Comparison of ENCODE assay signal across 9 mouse cellular contexts in genomic region chr8:122960932-122961331, GRCm38 (mm10).
DNase-seq lines count a peak whose midpoint lies in the region; ATAC-seq and TF ChIP-seq lines count a peak whose summit lies in the region.
"Had no signal": no experiment of that assay in that cellular context is flagged by ENCODE, and none has a peak within 500 bp of the region (broad histone marks: within the 10 kb centered on the region; RNA-seq: fewer than 3 reads in every experiment).

No protein-coding gene starts in this region.

- H3K27ac ChIP-seq in kidney, embryonic 15.5 days, result 0 out of 2 replicates have a peak overlapping the region, but pooled peaks have one; percentile 27
- peak overlapping the region; percentile 39; the same call in 1 of the 2 replicates for H3K27ac ChIP-seq in liver, embryonic 14.5 days
- H3K27ac ChIP-seq in stomach, embryonic 16.5 days (ENCODE audit: low read length), result peak overlapping the region; percentile 25; the same call in 1 of the 2 replicates
- no peak overlapping the region for H3K27ac ChIP-seq in forebrain, postnatal 0 days (ENCODE audit: low read depth, low read length)
- H3K27ac ChIP-seq: heart, embryonic 13.5 days had no signal

- no peak for TF ChIP-seq CTCF in liver, embryonic 14.5 days (IDR thresholded peaks at IDR 0.05; ENCODE audit: low read depth)
- no peak for TF ChIP-seq CTCF in forebrain, postnatal 0 days (IDR thresholded peaks at IDR 0.05; ENCODE audit: low read depth)

- H3K9ac ChIP-seq in kidney, embryonic 15.5 days, result no peak overlapping the region
- H3K9ac ChIP-seq in liver, embryonic 14.5 days (replicated peaks), result no peak overlapping the region
- no peak overlapping the region for H3K9ac ChIP-seq in stomach, embryonic 16.5 days (ENCODE audit: low read length)
- no peak overlapping the region for H3K9ac ChIP-seq in forebrain, postnatal 0 days
- H3K9ac ChIP-seq: heart, embryonic 13.5 days had no signal

- 0 out of 2 replicates have a peak, but pooled peaks have one; percentile 36 for ATAC-seq in kidney, embryonic 15.5 days (replicated peaks; ENCODE audit: low FRiP score)
- ATAC-seq in liver, embryonic 14.5 days (ENCODE audit: insufficient read depth), result peak; percentile 89
- ATAC-seq in stomach, embryonic 16.5 days (ENCODE audit: insufficient read depth, low FRiP score), result peak; percentile 76; the same call in 1 of the 2 replicates
- ATAC-seq in forebrain, postnatal 0 days, result no peak

- H3K27me3 ChIP-seq in kidney, embryonic 15.5 days, result no peaks in the 10 kb centered on the region
- H3K27me3 ChIP-seq in liver, embryonic 14.5 days (ENCODE audit: control insufficient read depth, insufficient read depth, low read length), result no peaks in the 10 kb centered on the region
- no peaks in the 10 kb centered on the region for H3K27me3 ChIP-seq in stomach, embryonic 16.5 days (ENCODE audit: control insufficient read depth, insufficient read depth, low read length)
- H3K27me3 ChIP-seq in forebrain, postnatal 0 days (ENCODE audit: insufficient read depth, low read length), result no peaks in the 10 kb centered on the region
- H3K27me3 ChIP-seq: heart, embryonic 13.5 days had no signal

- peaks cover 34% of the 10 kb centered on the region for H3K4me1 ChIP-seq in kidney, embryonic 15.5 days
- H3K4me1 ChIP-seq in liver, embryonic 14.5 days (replicated peaks; ENCODE audit: control insufficient read depth in 2 of 2, insufficient read depth in 2 of 2, low read length in 1 of 2), result peaks cover 42 to 56% of the 10 kb centered on the region in 2 experiments
- peaks cover 35% of the 10 kb centered on the region for H3K4me1 ChIP-seq in stomach, embryonic 16.5 days (ENCODE audit: control insufficient read depth, insufficient read depth, low read length)
- H3K4me1 ChIP-seq in forebrain, postnatal 0 days (ENCODE audit: insufficient read depth), result no peaks in the 10 kb centered on the region

- no peak overlapping the region for H3K4me3 ChIP-seq in kidney, embryonic 15.5 days (replicated peaks)
- no peak overlapping the region for H3K4me3 ChIP-seq in liver, embryonic 14.5 days (ENCODE audit: insufficient read depth in 1 of 2, low read depth in 2 of 2, low read length in 2 of 2)
- no peak overlapping the region for H3K4me3 ChIP-seq in stomach, embryonic 16.5 days (replicated peaks; ENCODE audit: low read length)
- no peak overlapping the region for H3K4me3 ChIP-seq in forebrain, postnatal 0 days (ENCODE audit: low read depth, low read length)
- H3K4me3 ChIP-seq: erythroblast, embryonic 14.5 days; heart, embryonic 13.5 days had no signal

- H3K4me2 ChIP-seq in kidney, embryonic 15.5 days, result 0 out of 2 replicates have a peak overlapping the region, but pooled peaks have one; percentile 4
- H3K4me2 ChIP-seq in liver, embryonic 14.5 days (ENCODE audit: low read depth), result peak overlapping the region; percentile 44
- no peak overlapping the region for H3K4me2 ChIP-seq in stomach, embryonic 16.5 days (ENCODE audit: low read depth, low read length)
- no peak overlapping the region for H3K4me2 ChIP-seq in forebrain, postnatal 0 days (ENCODE audit: low read depth)
- H3K4me2 ChIP-seq: heart, embryonic 13.5 days had no signal

- TF ChIP-seq EP300 in liver, embryonic 14.5 days (IDR thresholded peaks at IDR 0.05; ENCODE audit: low read depth), result no peak

- no peak for DNase-seq in kidney, adult 8-10 months
- peak; percentile 48 for DNase-seq in WW6 (ENCODE audit: low read depth, low spot score)
- peak; percentile 49 to 65 (median 56) for DNase-seq in liver, embryonic 14.5 days (ENCODE audit: low read depth in 3 of 3, low spot score in 3 of 3)
- DNase-seq in layer of hippocampus, adult 9-11 months, result no peak
- no peak for DNase-seq in forebrain, postnatal 0 days

- H3K9me3 ChIP-seq in kidney, embryonic 15.5 days (replicated peaks), result no peaks in the 10 kb centered on the region
- no peaks in the 10 kb centered on the region for H3K9me3 ChIP-seq in liver, embryonic 14.5 days (ENCODE audit: control insufficient read depth, low read length)
- H3K9me3 ChIP-seq in stomach, embryonic 16.5 days (replicated peaks; ENCODE audit: control insufficient read depth, low read length), result no peaks in the 10 kb centered on the region
- no peaks in the 10 kb centered on the region for H3K9me3 ChIP-seq in forebrain, postnatal 0 days (ENCODE audit: low read length)
- H3K9me3 ChIP-seq: heart, embryonic 13.5 days had no signal

- H3K36me3 ChIP-seq in kidney, embryonic 15.5 days, result no peaks in the 10 kb centered on the region
- no peaks in the 10 kb centered on the region for H3K36me3 ChIP-seq in liver, embryonic 14.5 days (replicated peaks; ENCODE audit: control insufficient read depth, insufficient read depth, low read depth)
- 0 out of 2 replicates have a peak, but pooled peaks cover 4% of the 10 kb centered on the region for H3K36me3 ChIP-seq in stomach, embryonic 16.5 days (ENCODE audit: control insufficient read depth, insufficient read depth, low read length)
- H3K36me3 ChIP-seq in forebrain, postnatal 0 days (ENCODE audit: insufficient read depth), result no peaks in the 10 kb centered on the region

- 17% methylated on average over 1 of the region's 1 CpGs for WGBS in kidney, embryonic 15.5 days
- 0% methylated on average over 1 of the region's 1 CpGs for WGBS in liver, embryonic 14.5 days (ENCODE audit: insufficient replicate concordance)
- 28% methylated on average over 1 of the region's 1 CpGs for whole genome bisulfite sequencing in stomach, embryonic 16.5 days
- 41% methylated on average over 1 of the region's 1 CpGs for WGBS in forebrain, postnatal 0 days

Comparison
In these comparisons a context has a peak if more than half of its experiments do, and no peak if none do; other contexts are left out.
1. H3K4me2 ChIP-seq: peak in kidney, embryonic 15.5 days (single experiment) and liver, embryonic 14.5 days (single experiment); none in stomach, embryonic 16.5 days (single experiment) and forebrain, postnatal 0 days (single experiment).
2. DNase-seq: peak in WW6 (single experiment) and liver, embryonic 14.5 days (3 of 3); none in kidney, adult 8-10 months (0 of 2), layer of hippocampus, adult 9-11 months (single experiment) and forebrain, postnatal 0 days (single experiment).